Mouse (Mus musculus): ENCODE measurements around the gene Fgfr2.
"Not testable (repeated sequence)": the region's sequence is repeated elsewhere in the genome, so short reads cannot be mapped to it uniquely, and the experiment has no call there.

The Fgfr2 gene

GRCm38 (mm10) chr7:131074098-131074497 lies 2049.1 kb downstream of the Fgfr2 start:
- not testable (repeated sequence) for DNase-seq (ENCODE audit: low read depth, low spot score)

GRCm38 (mm10) chr7:131073476-131073875 lies 2049.7 kb downstream of the Fgfr2 start:
- not testable (repeated sequence) for DNase-seq (ENCODE audit: low read depth, low spot score)

GRCm38 (mm10) chr7:131068191-131068590 lies 2055.0 kb downstream of the Fgfr2 start:
- not testable (repeated sequence) for DNase-seq (ENCODE audit: low read depth, low spot score)

- DNase-seq (ENCODE audit: low read depth, low spot score): no peak
These were observed 2060.6 kb downstream of the Fgfr2 start for GRCm38 (mm10) chr7:131062541-131062940.

- DNase-seq (ENCODE audit: low read depth, low spot score): not testable (repeated sequence)
These were observed 2063.3 kb downstream of the Fgfr2 start for GRCm38 (mm10) chr7:131059808-131060207.

- DNase-seq (ENCODE audit: low read depth, low spot score): not testable (repeated sequence)
These were observed 2065.2 kb downstream of the Fgfr2 start for GRCm38 (mm10) chr7:131057918-131058317.

GRCm38 (mm10) chr7:131054808-131055370 lies 2068.3 kb downstream of the Fgfr2 start:
- DNase-seq (ENCODE audit: low read depth, low spot score): no peak

GRCm38 (mm10) chr7:131049829-131050228 lies 2073.3 kb downstream of the Fgfr2 start:
- DNase-seq (ENCODE audit: low read depth, low spot score): not testable (repeated sequence)

- DNase-seq (ENCODE audit: low read depth, low spot score): not testable (repeated sequence)
These were observed 2077.8 kb downstream of the Fgfr2 start for GRCm38 (mm10) chr7:131045258-131045835.

GRCm38 (mm10) chr7:131042657-131043056 lies 2080.5 kb downstream of the Fgfr2 start:
- no peak for DNase-seq (ENCODE audit: low read depth, low spot score)

- DNase-seq (ENCODE audit: low read depth, low spot score): not testable (repeated sequence)
These were observed 2082.4 kb downstream of the Fgfr2 start for GRCm38 (mm10) chr7:131040760-131041159.

- DNase-seq (ENCODE audit: low read depth, low spot score): no peak
These were observed 2086.1 kb downstream of the Fgfr2 start for GRCm38 (mm10) chr7:131037083-131037482.

- no peak for DNase-seq (ENCODE audit: low read depth, low spot score)
These were observed 2086.8 kb downstream of the Fgfr2 start for GRCm38 (mm10) chr7:131036396-131036795.

GRCm38 (mm10) chr7:131031755-131032154 lies 2091.4 kb downstream of the Fgfr2 start, which contains the start of gene Dmbt1:
Dmbt1 (plus strand) TSS chr7:131032053.
- no peak for DNase-seq (ENCODE audit: low read depth, low spot score)

- DNase-seq (ENCODE audit: low read depth, low spot score): no peak
These were observed 2095.6 kb downstream of the Fgfr2 start for GRCm38 (mm10) chr7:131027557-131027956.

- DNase-seq (ENCODE audit: low read depth, low spot score): no peak
These were observed 2098.3 kb downstream of the Fgfr2 start for GRCm38 (mm10) chr7:131024807-131025206.

GRCm38 (mm10) chr7:131019181-131019580 lies 2104.0 kb downstream of the Fgfr2 start:
- no peak for DNase-seq (ENCODE audit: low read depth, low spot score)

- no peak for DNase-seq (ENCODE audit: low read depth, low spot score)
These were observed 2111.2 kb downstream of the Fgfr2 start for GRCm38 (mm10) chr7:131011901-131012300.

GRCm38 (mm10) chr7:131009178-131009577 lies 2114.0 kb downstream of the Fgfr2 start:
- DNase-seq (ENCODE audit: low read depth, low spot score): no peak

- no peak for DNase-seq (ENCODE audit: low read depth, low spot score)
These were observed 2115.9 kb downstream of the Fgfr2 start for GRCm38 (mm10) chr7:131007221-131007620.

- DNase-seq (ENCODE audit: low read depth, low spot score): no peak
These were observed 2119.1 kb downstream of the Fgfr2 start for GRCm38 (mm10) chr7:131004071-131004470.

- no peak for DNase-seq (ENCODE audit: low read depth, low spot score)
These were observed 2121.0 kb downstream of the Fgfr2 start for GRCm38 (mm10) chr7:131001976-131002726.

- DNase-seq (ENCODE audit: low read depth, low spot score): no peak
These were observed 2129.2 kb downstream of the Fgfr2 start for GRCm38 (mm10) chr7:130993907-130994306.
